Comparison of ENCODE assay signal across 8 mouse cellular contexts in genomic region chr19:6401951-6402350, GRCm38 (mm10). TPM values are rescaled to one million over a fixed set of nuclear protein-coding genes. Genes with fewer than 3 reads are reported as not detected.
A peak's percentile ranks its signal among the peaks of the same experiment; 100 is the strongest.
DNase-seq lines count a peak whose midpoint lies in the region; ATAC-seq and TF ChIP-seq lines count a peak whose summit lies in the region.

No protein-coding gene starts in this region.

- H3K27ac ChIP-seq in kidney, embryonic 14.5 days (ENCODE audit: low read depth, low read length) = peak overlapping the region; percentile 57; the same call in 1 of the 2 replicates
- peak overlapping the region; percentile 73; the same call in 1 of the 2 replicates for H3K27ac ChIP-seq in lung, postnatal 0 days (ENCODE audit: low read length)

- H3K27me3 ChIP-seq in kidney, embryonic 14.5 days (ENCODE audit: control insufficient read depth, insufficient read depth, low read length) = peaks cover 6% of the 10 kb centered on the region
- H3K27me3 ChIP-seq in lung, postnatal 0 days (replicated peaks; ENCODE audit: insufficient read depth, low read length) = no peaks in the 10 kb centered on the region

- TF ChIP-seq EP300 in lung, postnatal 0 days (IDR thresholded peaks at IDR 0.05) = no peak; the same call in 1 of the 2 replicates

- 11% methylated on average over 9 of the region's 9 CpGs for WGBS in kidney, embryonic 14.5 days
- 6% methylated on average over 9 of the region's 9 CpGs for WGBS in lung, postnatal 0 days

- peak overlapping the region; percentile 58 for H3K4me3 ChIP-seq in kidney, embryonic 14.5 days (ENCODE audit: low read length)
- peak overlapping the region; percentile 62 for H3K4me3 ChIP-seq in lung, postnatal 0 days (ENCODE audit: low read depth, low read length)

- H3K4me2 ChIP-seq in kidney, embryonic 14.5 days (replicated peaks; ENCODE audit: low read depth, low read length) = peak overlapping the region; percentile 100
- H3K4me2 ChIP-seq in lung, postnatal 0 days (replicated peaks; ENCODE audit: low read depth, low read length) = peak overlapping the region; percentile 99

- peaks cover 30% of the 10 kb centered on the region; the same call in 1 of the 2 replicates for H3K4me1 ChIP-seq in kidney, embryonic 14.5 days (ENCODE audit: control insufficient read depth, insufficient read depth, low read length)
- peaks cover 3% of the 10 kb centered on the region; the same call in 1 of the 2 replicates for H3K4me1 ChIP-seq in lung, postnatal 0 days (ENCODE audit: insufficient read depth, low read depth, low read length)

- peak overlapping the region; percentile 44; the same call in 1 of the 2 replicates for H3K9ac ChIP-seq in kidney, embryonic 14.5 days (ENCODE audit: low read depth, low read length)
- H3K9ac ChIP-seq in lung, postnatal 0 days (replicated peaks; ENCODE audit: low read depth) = 0 out of 2 replicates have a peak overlapping the region, but pooled peaks have one; percentile 1

- no peak for TF ChIP-seq CTCF in lung, postnatal 0 days (IDR thresholded peaks at IDR 0.05)

- DNase-seq in adrenal gland, adult (ENCODE audit: inconsistent age in 2 of 2, low spot score in 1 of 2) = peak; percentile 54 to 73
- no peak for DNase-seq in adrenal gland, adult 8-10 months
- peak; percentile 71 for DNase-seq in heart, adult 8-10 months (ENCODE audit: low spot score)
- DNase-seq in lung, postnatal 0 days (ENCODE audit: low spot score) = peak; percentile 55
- DNase-seq in embryo, embryonic 10 days (ENCODE audit: low spot score) = no peak
- DNase-seq in layer of hippocampus, adult 9-10 months (ENCODE audit: low spot score) = no peak
- no peak for DNase-seq in gastrocnemius, postnatal 4 days (ENCODE audit: low spot score in 2 of 2)

- no peaks in the 10 kb centered on the region for H3K9me3 ChIP-seq in kidney, embryonic 14.5 days (ENCODE audit: control insufficient read depth, low read length)
- no peaks in the 10 kb centered on the region for H3K9me3 ChIP-seq in lung, postnatal 0 days (ENCODE audit: low read length)

- ATAC-seq in kidney, embryonic 14.5 days (ENCODE audit: low FRiP score, low TSS enrichment) = 0 out of 2 replicates have a peak, but pooled peaks have one; percentile 3
- peak; percentile 10; the same call in 1 of the 2 replicates for ATAC-seq in lung, postnatal 0 days

- H3K36me3 ChIP-seq in kidney, embryonic 14.5 days (ENCODE audit: control insufficient read depth, insufficient read depth, low read length) = no peaks in the 10 kb centered on the region
- no peaks in the 10 kb centered on the region for H3K36me3 ChIP-seq in lung, postnatal 0 days (ENCODE audit: insufficient read depth, low read length)

RNA-seq across cellular contexts. Expression of gene Rasgrp2, which starts 2.8 kb away (rescaled TPM):
- 10 to 100 TPM; 31.5 to 52.2 (median 34.5) TPM for total RNA-seq in adrenal gland, adult 8-10 months (2022)
- 10 to 100 TPM; 31.2 to 51.0 (median 43.8) TPM for total RNA-seq in heart, adult 8-10 months (2022)
- 77.1 and 78.6 TPM in 2 replicates for polyA plus RNA-seq in kidney, embryonic 14.5 days (2014; fragmentation: Nextera tagmentation; extraction: Ambion mirVana)
- 99.2 and 128 TPM in 2 replicates for polyA plus RNA-seq in lung, postnatal 0 days (2015; fragmentation: Nextera tagmentation; extraction: Ambion mirVana)
- 10 to 100 TPM; 37.4 to 40.2 TPM for total RNA-seq in gastrocnemius, postnatal 4 days (2021)

RNA-seq across cellular contexts. Expression of gene Nrxn2, which starts 16.6 kb away (rescaled TPM):
- total RNA-seq in adrenal gland, adult 8-10 months (2022) = 10 to 100 TPM in 3 of 4 experiments, 1 to 10 TPM in 1; 8.8 to 12.5 (median 11.5) TPM
- 1 to 10 TPM; 3.3 to 6.8 (median 4.1) TPM for total RNA-seq in heart, adult 8-10 months (2022)
- 5.4 and 8.4 TPM in 2 replicates for polyA plus RNA-seq in kidney, embryonic 14.5 days (2014; fragmentation: Nextera tagmentation; extraction: Ambion mirVana)
- 3.8 and 4.7 TPM in 2 replicates for polyA plus RNA-seq in lung, postnatal 0 days (2015; fragmentation: Nextera tagmentation; extraction: Ambion mirVana)
- 1 to 10 TPM; 3.4 to 3.7 TPM for total RNA-seq in gastrocnemius, postnatal 4 days (2021)

RNA-seq across cellular contexts. Expression of gene Pygm, which starts 17.8 kb away (rescaled TPM):
- total RNA-seq in adrenal gland, adult 8-10 months (2022) = 100 to 1,000 TPM in 2 of 4 experiments, 10 to 100 TPM in 2; 47.6 to 119 (median 92.8) TPM
- total RNA-seq in heart, adult 8-10 months (2022) = 1,000 to 10,000 TPM; 1,301 to 1,379 (median 1,330) TPM
- polyA plus RNA-seq in kidney, embryonic 14.5 days (2014; fragmentation: Nextera tagmentation; extraction: Ambion mirVana) = 15.7 and 16.4 TPM in 2 replicates
- polyA plus RNA-seq in lung, postnatal 0 days (2015; fragmentation: Nextera tagmentation; extraction: Ambion mirVana) = 20.5 and 32.1 TPM in 2 replicates
- total RNA-seq in gastrocnemius, postnatal 4 days (2021) = 1,000 to 10,000 TPM; 2,079 to 2,155 TPM

RNA-seq across cellular contexts. Expression of gene Sf1, which starts 38.5 kb away (rescaled TPM):
- 100 to 1,000 TPM; 193 to 274 (median 215) TPM for total RNA-seq in adrenal gland, adult 8-10 months (2022)
- 100 to 1,000 TPM in 1 of 4 experiments, 10 to 100 TPM in 3; 84.3 to 103 (median 91.3) TPM for total RNA-seq in heart, adult 8-10 months (2022)
- 127 and 183 TPM in 2 replicates for polyA plus RNA-seq in kidney, embryonic 14.5 days (2014; fragmentation: Nextera tagmentation; extraction: Ambion mirVana)
- polyA plus RNA-seq in lung, postnatal 0 days (2015; fragmentation: Nextera tagmentation; extraction: Ambion mirVana) = 48.1 and 49.5 TPM in 2 replicates
- total RNA-seq in gastrocnemius, postnatal 4 days (2021) = 100 to 1,000 TPM; 150 to 183 TPM

Comparison
In these comparisons a context has a peak if more than half of its experiments do, and no peak if none do; other contexts are left out.
1. DNase-seq: peak in adrenal gland, adult (2 of 2), heart, adult 8-10 months (single experiment) and lung, postnatal 0 days (single experiment); none in adrenal gland, adult 8-10 months (single experiment), embryo, embryonic 10 days (single experiment), layer of hippocampus, adult 9-10 months (single experiment) and gastrocnemius, postnatal 4 days (0 of 2).
2. RNA of gene Pygm, which starts 17.8 kb away (total RNA-seq): 2,079 to 2,155 TPM in gastrocnemius, postnatal 4 days and 1,301 to 1,379 TPM in heart, adult 8-10 months; 47.6 to 119 TPM in adrenal gland, adult 8-10 months; every median in the first group is over 10 times any median in the second.